Mouse (Mus musculus): ENCODE results near the gene Bcl2l12. TPM values are rescaled to one million over a fixed set of nuclear protein-coding genes. Genes with fewer than 3 reads are reported as not detected.

The Bcl2l12 gene
- total RNA-seq, 2 experiments from 2014 or later, result 23.8 to 28.5 TPM

- DNase-seq (ENCODE audit: low spot score in 2 of 2), result no peak
Measured at GRCm38 (mm10) chr7:45019031-45019571, 20.6 kb upstream of the Bcl2l12 start.

- peak; percentile 59 to 80 for DNase-seq (ENCODE audit: low spot score in 2 of 2)
Measured at GRCm38 (mm10) chr7:45017242-45018061, 18.9 kb upstream of the Bcl2l12 start, which contains the start of gene Rras. Gene Rras (plus strand): TSS chr7:45017961.

DNA sequence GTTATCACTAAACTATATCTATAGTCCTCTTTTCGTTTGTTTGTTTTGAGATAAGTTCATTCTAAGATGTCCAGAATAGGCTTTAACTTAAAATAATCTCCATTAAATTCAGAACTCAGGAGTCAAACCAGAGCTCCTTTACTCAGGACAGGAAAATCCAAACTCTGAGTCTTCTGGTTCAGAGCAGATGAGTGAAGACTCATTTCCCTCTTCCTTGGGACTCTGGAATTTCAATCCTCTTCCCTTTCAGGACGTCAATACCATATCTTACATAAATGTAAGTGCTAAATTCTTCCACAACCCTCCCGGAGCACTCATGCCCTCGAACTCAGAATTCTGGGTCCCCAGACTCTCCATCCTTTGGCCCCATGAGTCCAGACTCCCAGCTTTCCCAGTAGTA is 18.2 kb upstream of the Bcl2l12 start:
- no peak for DNase-seq (ENCODE audit: low spot score in 2 of 2)

GRCm38 (mm10) chr7:45015957-45016612 is 17.6 kb upstream of the Bcl2l12 start, which contains the start of gene Scaf1:
Gene Scaf1 (minus strand): TSS chr7:45016363.
- DNase-seq (ENCODE audit: low spot score in 2 of 2), result peak; percentile 92 to 96

DNA sequence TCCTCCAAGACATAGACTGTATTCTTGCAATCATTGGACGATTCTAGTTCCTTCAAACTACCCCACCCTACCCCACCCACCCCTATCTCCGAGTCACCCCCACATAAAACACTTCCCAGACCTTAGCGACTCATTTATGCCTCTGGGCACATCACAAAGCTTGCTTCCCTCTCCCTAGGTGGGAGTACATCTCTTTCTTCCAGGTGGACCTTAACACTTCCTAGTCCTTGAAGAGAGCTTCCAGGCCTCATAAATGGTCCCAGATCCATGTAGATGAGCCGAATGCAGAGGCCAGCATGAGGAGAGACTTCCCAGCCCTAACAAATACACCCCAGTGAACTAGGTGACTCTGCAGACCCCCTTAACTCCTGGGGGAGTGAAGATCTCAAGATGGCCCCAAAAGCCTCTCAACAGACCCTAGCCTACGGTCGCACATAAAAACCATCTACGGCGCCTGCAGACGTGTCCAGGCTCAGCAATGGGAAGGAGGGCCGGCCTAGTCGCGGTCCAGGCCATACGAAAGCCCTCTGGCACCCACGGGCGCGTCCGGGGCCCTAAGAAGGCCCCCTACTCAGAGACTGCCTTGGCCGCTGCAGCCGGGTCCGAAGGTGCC is 16.9 kb upstream of the Bcl2l12 start:
- DNase-seq (ENCODE audit: low spot score in 2 of 2), result no peak

- DNase-seq (ENCODE audit: low spot score in 2 of 2), result no peak
Measured at GRCm38 (mm10) chr7:45014096-45014451, 15.6 kb upstream of the Bcl2l12 start.

DNA sequence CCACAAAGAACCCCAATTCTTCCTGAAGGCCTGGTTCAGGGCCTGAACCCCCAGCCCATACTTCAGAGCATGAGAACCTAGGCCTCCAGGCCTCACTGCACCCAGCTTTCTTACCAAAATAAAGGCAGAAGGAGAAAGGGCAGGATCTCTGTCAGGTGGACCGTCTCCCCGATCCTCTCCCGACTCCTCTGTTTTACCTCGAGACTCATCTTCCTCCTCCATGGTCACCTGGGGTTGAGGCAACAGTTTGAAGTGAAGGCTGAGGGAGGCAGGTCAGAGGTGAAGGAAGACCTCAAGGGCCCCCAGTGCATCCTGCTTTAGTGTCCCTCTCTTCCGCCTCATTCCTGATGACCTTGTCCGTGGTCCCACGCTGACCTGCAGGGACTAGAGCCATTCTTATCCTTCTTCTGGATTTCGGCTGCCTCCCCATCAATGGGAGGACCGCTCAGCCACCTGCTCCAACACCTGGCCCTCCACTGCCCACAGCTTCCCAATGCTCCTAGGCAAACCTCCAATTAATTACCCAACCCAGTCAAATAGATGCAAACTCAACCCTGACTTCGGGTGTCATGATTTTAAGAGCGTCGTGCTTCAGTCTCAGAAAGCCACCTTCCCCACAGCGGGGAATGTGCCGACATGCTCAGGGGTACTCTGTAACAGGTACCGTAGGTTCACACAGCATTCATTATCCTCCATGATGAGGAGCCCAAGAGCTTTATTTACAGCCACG is 15.0 kb upstream of the Bcl2l12 start:
- DNase-seq (ENCODE audit: low spot score in 2 of 2), result no peak

- DNase-seq (ENCODE audit: low spot score in 2 of 2), result no peak
Measured at GRCm38 (mm10) chr7:45012824-45013223, 14.3 kb upstream of the Bcl2l12 start.

GRCm38 (mm10) chr7:45012011-45012410 is 13.5 kb upstream of the Bcl2l12 start:
- no peak for DNase-seq (ENCODE audit: low spot score in 2 of 2)

DNA sequence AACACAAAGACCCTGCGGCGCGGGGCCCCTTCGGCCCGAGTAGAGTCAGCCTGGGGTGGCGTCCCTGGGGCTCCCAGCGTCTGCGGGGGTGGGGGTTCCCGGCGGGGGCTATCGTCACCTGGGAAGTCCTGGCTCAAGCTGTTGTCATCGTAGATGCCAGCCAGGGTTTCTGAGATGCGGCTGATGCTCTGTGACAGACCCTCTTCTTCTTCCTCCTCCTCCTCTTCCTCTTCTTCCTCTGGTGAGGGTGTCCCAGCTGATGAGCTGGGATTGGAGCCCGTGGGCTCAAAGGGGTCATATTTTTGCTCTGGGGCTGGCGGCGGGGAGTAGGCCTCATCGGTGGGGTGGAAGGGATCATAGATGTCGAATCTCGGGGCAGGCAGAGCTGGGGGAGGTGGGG is 9.9 kb upstream of the Bcl2l12 start:
- DNase-seq (ENCODE audit: low spot score in 2 of 2), result no peak

- DNase-seq (ENCODE audit: low spot score in 2 of 2), result no peak
Measured at GRCm38 (mm10) chr7:45007846-45008245, 9.3 kb upstream of the Bcl2l12 start.

GRCm38 (mm10) chr7:45007141-45007540 is 8.6 kb upstream of the Bcl2l12 start:
- no peak for DNase-seq (ENCODE audit: low spot score in 2 of 2)

DNA sequence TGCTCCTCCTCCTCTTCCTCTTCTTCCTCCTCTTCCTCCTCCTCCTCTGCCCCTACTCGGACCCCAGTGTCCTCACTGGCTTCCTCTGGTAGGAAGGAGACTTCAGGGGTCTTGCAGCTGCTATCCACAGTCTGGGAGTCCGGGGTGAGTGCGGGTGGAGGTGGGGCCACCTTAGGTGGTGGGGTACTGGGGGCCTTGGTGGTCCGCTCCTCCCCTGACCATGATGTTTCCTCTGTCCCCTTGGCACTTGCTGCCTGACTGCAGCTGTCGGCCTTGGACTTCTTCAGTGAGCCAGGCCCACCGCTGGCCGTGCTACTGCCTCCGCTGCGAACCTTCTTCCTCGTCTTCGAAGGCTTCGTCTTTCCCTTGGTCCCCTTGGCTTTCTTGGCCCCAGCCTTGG is 8.0 kb upstream of the Bcl2l12 start:
- DNase-seq (ENCODE audit: low spot score in 2 of 2), result no peak

DNA sequence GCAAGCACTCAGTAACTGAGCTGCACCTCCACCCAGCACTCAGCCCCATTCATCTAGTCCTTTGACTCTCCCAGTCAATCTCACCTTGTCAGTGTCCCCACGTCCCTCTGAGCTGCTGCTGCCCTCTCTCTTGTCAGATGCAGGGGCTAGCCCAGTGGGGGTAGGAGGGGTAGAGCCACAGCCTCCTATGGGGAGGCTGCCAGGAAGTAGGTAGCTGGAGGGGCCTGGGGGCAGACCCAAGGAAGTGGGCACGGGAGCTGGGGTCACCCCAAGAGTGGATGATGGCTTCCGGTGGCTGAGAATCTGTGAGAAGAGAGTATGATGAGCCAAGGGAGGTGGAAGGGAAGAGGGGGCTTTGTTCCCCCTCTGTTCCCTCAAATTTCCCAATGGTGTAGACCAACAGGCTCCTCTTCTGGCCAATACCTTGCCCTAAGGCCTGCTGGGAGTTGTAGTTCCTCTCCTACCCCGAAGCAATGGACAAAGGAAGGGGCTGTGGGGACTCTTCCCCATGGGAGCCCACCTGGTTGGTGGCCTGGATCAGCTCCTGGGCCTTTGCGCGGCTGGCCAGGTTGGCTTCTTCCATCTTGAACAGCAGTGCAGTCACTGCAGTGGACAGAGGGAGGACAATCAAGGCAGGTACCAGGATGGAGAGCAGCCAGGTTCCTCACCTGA is 6.9 kb upstream of the Bcl2l12 start:
- no peak for DNase-seq (ENCODE audit: low spot score in 2 of 2)

GRCm38 (mm10) chr7:45004546-45004945 is 6.0 kb upstream of the Bcl2l12 start:
- DNase-seq (ENCODE audit: low spot score in 2 of 2), result no peak

DNA sequence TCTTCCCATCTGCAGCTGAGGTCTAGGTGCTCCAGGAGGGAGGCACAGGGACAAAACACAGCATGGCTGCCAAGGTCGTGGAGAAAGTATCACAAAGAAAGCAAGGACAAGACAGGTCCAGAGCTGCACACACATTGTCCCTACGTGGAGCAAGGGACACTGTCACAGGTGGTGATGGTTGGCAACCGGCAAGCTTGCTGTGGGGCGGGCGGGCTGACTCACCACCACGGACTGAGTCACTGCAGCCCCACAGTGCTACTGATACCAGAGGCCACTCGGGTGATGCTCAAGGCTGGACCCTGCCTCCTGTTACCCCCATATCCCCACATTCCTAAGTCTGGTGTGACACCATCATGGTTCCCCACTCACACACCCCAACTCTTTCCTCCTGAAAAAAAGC is 3.9 kb upstream of the Bcl2l12 start:
- DNase-seq (ENCODE audit: low spot score in 2 of 2), result no peak

DNA sequence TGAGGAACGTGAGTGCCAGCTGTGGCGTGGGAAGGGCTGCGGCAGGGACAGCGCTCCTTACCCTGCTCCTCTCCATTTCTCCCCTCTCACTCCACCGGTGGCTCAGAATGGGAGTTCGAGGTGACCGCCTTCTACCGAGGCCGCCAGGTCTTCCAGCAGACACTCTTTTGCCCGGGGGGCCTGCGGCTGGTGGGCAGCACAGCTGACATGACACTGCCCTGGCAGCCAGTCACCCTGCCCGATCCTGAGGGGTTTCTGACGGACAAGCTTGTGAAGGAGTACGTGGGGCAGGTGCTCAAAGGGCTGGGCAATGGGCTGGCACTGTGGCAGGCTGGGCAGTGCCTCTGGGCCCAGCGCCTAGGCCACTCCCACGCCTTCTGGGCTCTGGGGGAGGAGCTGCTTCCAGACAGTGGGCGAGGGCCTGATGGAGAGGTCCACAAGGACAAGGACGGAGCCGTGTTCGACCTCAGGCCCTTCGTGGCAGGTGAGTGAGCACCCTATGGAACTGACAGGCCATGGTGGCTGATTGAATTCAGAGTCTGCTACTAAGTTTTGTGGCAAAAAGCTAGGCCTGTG is 2.1 kb upstream of the Bcl2l12 start:
- DNase-seq (ENCODE audit: low spot score in 2 of 2), result no peak

- no peak for DNase-seq (ENCODE audit: low spot score in 2 of 2)
Measured at GRCm38 (mm10) chr7:44999753-45000152, 1.2 kb upstream of the Bcl2l12 start.

DNA sequence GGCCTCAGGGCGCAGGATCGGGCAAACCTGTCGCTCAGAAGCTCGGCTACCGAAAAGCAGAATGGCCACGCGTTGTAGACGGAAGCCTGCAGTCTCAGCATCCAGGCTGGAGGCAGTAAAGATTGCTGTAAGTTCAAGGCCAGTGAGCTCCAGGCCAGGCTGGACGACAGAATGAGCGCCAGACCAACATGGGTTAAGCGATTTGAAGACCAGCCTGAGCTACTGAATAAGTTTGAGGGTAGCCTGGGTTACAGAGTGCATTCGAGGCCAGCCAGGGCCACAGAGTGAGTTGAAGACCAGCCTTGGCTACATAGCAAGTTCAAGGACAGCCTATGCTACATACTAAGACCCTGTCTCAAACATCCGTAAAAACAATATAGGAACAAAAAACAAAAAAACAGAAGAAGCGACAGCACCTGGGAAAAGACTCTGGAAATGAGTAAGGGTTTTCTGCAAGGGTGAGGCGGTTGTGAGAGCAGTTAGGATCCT is 528 bp downstream of the Bcl2l12 start:
- DNase-seq (ENCODE audit: low spot score in 2 of 2), result no peak
